Comparison of ENCODE assay signal across 11 mouse cellular contexts in the genomic region with DNA sequence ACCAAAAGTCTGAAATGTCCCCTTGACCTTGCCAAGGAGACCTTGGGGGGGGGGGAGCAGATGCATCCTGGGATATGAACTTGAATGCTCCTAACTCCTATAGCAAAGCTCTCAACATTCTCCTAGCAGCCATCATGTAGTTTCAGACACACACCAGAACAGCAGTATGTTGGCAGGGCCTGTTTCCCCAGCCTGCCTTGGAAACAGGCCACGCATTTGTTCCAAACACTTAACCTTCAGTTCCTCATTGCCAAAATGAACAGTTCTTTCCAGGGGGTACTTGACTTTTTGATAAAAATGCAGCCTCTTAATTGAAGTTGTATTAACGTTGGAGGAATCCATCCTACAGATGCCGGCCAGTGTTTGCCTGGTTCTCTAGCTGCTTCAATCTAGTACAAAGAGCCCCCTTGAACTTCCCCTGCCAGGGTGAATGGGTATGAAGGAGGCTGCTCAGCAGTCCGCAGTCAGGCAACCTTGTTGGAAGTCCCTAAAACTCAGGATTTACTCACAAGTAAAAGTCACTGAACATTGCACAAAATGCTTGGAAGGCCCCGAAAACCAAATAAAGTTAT. TPM values are rescaled to one million over a fixed set of nuclear protein-coding genes. Genes with fewer than 3 reads are reported as not detected.
DNase-seq lines count a peak whose midpoint lies in the region; ATAC-seq and TF ChIP-seq lines count a peak whose summit lies in the region.
"Had no signal": no experiment of that assay in that cellular context is flagged by ENCODE, and none has a peak within 500 bp of the region (broad histone marks: within the 10 kb centered on the region; RNA-seq: fewer than 3 reads in every experiment).

No protein-coding gene starts in this region.

- H3K4me1 ChIP-seq in cerebellum, adult 2 months (ENCODE audit: control insufficient read depth, insufficient read depth, low read length) = no peaks in the 10 kb centered on the region
- no peaks in the 10 kb centered on the region; the same call in 1 of the 2 replicates for H3K4me1 ChIP-seq in kidney, adult 2 months (ENCODE audit: control insufficient read depth, insufficient read depth, low read length)
- no peaks in the 10 kb centered on the region for H3K4me1 ChIP-seq in kidney, embryonic 16.5 days (ENCODE audit: insufficient read depth, low read length)
- peaks cover 2% of the 10 kb centered on the region for H3K4me1 ChIP-seq in lung, adult 2 months (ENCODE audit: control insufficient read depth, insufficient read depth, low read length)
- H3K4me1 ChIP-seq: limb, embryonic 13.5 days had no signal

- 33% methylated on average over 5 of the region's 5 CpGs for WGBS in cerebellum, adult 2 months
- whole genome bisulfite sequencing in kidney, adult 2 months = 67% methylated on average over 5 of the region's 5 CpGs
- 81% methylated on average over 5 of the region's 5 CpGs for WGBS in kidney, embryonic 16.5 days
- 62% methylated on average over 5 of the region's 5 CpGs for WGBS in lung, adult 2 months

- ATAC-seq in kidney, embryonic 16.5 days (ENCODE audit: low FRiP score, low TSS enrichment) = no peak

- H3K4me2 ChIP-seq in kidney, embryonic 16.5 days (replicated peaks; ENCODE audit: low read depth, low read length) = no peak overlapping the region
- H3K4me2 ChIP-seq: limb, embryonic 13.5 days had no signal

- H3K36me3 ChIP-seq in kidney, adult 2 months (ENCODE audit: control insufficient read depth, insufficient read depth, low read length) = no peaks in the 10 kb centered on the region
- no peaks in the 10 kb centered on the region for H3K36me3 ChIP-seq in kidney, embryonic 16.5 days (ENCODE audit: insufficient read depth, low read length)
- H3K36me3 ChIP-seq: limb, embryonic 13.5 days had no signal

- no peak overlapping the region for H3K27ac ChIP-seq in cerebellum, adult 2 months (ENCODE audit: insufficient read depth, low read length)
- no peak overlapping the region for H3K27ac ChIP-seq in kidney, adult 2 months (ENCODE audit: insufficient read depth, low read depth, low read length)
- H3K27ac ChIP-seq in kidney, embryonic 16.5 days (ENCODE audit: low read length) = no peak overlapping the region
- H3K27ac ChIP-seq: limb, embryonic 13.5 days had no signal

- no peak overlapping the region for H3K9ac ChIP-seq in kidney, embryonic 16.5 days (replicated peaks; ENCODE audit: low read length)
- H3K9ac ChIP-seq: limb, embryonic 13.5 days had no signal

- H3K9me3 ChIP-seq in kidney, embryonic 16.5 days (ENCODE audit: low read length) = no peaks in the 10 kb centered on the region

- TF ChIP-seq CTCF in cerebellum, adult 2 months (IDR thresholded peaks at IDR 0.05; ENCODE audit: borderline replicate concordance, insufficient read depth, low read depth, low read length) = no peak
- TF ChIP-seq CTCF in kidney, adult 2 months (conservative IDR thresholded peaks at IDR 0.05; ENCODE audit: insufficient read depth, insufficient read length, low read depth, low read length) = no peak
- no peak for TF ChIP-seq CTCF in lung, adult 2 months (IDR thresholded peaks at IDR 0.05; ENCODE audit: insufficient read depth, low read length)

- no peak for TF ChIP-seq POLR2A in cerebellum, adult 2 months (IDR thresholded peaks at IDR 0.05; ENCODE audit: borderline replicate concordance, insufficient read depth, low read length)
- no peak for TF ChIP-seq POLR2A in kidney, adult 2 months (IDR thresholded peaks at IDR 0.05; ENCODE audit: low read depth, low read length)
- no peak for TF ChIP-seq POLR2A in lung, adult 2 months (IDR thresholded peaks at IDR 0.05; ENCODE audit: borderline replicate concordance, extremely low read depth, low read depth, low read length)

- H3K27me3 ChIP-seq in cerebellum, adult 2 months (ENCODE audit: control insufficient read depth, insufficient read depth, low read length) = no peaks in the 10 kb centered on the region; the same call in 1 of the 2 replicates
- no peaks in the 10 kb centered on the region for H3K27me3 ChIP-seq in kidney, adult 2 months (replicated peaks; ENCODE audit: control insufficient read depth, insufficient read depth, low read length)
- H3K27me3 ChIP-seq in kidney, embryonic 16.5 days (ENCODE audit: insufficient read depth, low read length) = no peaks in the 10 kb centered on the region
- H3K27me3 ChIP-seq: limb, embryonic 13.5 days had no signal

- H3K4me3 ChIP-seq in cerebellum, adult 2 months (replicated peaks; ENCODE audit: insufficient read depth, low read depth, low read length) = no peak overlapping the region
- H3K4me3 ChIP-seq in kidney, adult 2 months (ENCODE audit: insufficient read depth, low read depth, low read length) = no peak overlapping the region
- no peak overlapping the region for H3K4me3 ChIP-seq in kidney, embryonic 16.5 days (ENCODE audit: low read length)
- no peak overlapping the region for H3K4me3 ChIP-seq in lung, adult 2 months (replicated peaks; ENCODE audit: extremely low read depth, low read depth, low read length)
- H3K4me3 ChIP-seq: limb, embryonic 13.5 days had no signal

- peak; percentile 75 to 77 for DNase-seq in cerebellum, postnatal 10 days
- no peak for DNase-seq in cerebellum, adult 2 months
- DNase-seq in kidney, adult 2 months = peak; percentile 35
- peak; percentile 41 to 46 for DNase-seq in heart, adult 9 months (ENCODE audit: low spot score in 2 of 2)
- DNase-seq in lung, adult 2 months = peak; percentile 12
- DNase-seq in ovary, postnatal 10 days (ENCODE audit: low spot score) = no peak
- no peak for DNase-seq in spleen, adult 18-20 months
- DNase-seq: B cell, adult 2 months had no signal

RNA-seq across cellular contexts. Expression of a gene that starts 41.9 kb away (rescaled TPM):
- 0.14 and 0.15 TPM in 2 replicates for polyA plus RNA-seq in cerebellum, adult 2 months (2012; rRNA removed)
- 0.06 TPM in 1 of 2 replicates, not detected in the other for polyA plus RNA-seq in kidney, adult 2 months (2012; rRNA removed)
- 0.19 and 0.30 TPM in 2 replicates for polyA plus RNA-seq in kidney, embryonic 16.5 days (2015; fragmentation: Nextera tagmentation; extraction: Ambion mirVana)
- polyA plus RNA-seq in lung, adult 2 months (2012; rRNA removed) = 1.3 and 2.4 TPM in 2 replicates
- polyA plus RNA-seq: stomach, embryonic 14.5 days had no signal

Comparison
In these comparisons a context has a peak if more than half of its experiments do, and no peak if none do; other contexts are left out.
1. DNase-seq: peak in cerebellum, postnatal 10 days (2 of 2), kidney, adult 2 months (single experiment), heart, adult 9 months (2 of 2) and lung, adult 2 months (single experiment); none in cerebellum, adult 2 months (0 of 2), ovary, postnatal 10 days (single experiment) and spleen, adult 18-20 months (0 of 2).